Mouse (Mus musculus): Measurements from ENCODE around the gene Peli2.

Gene Peli2

GRCm38 (mm10) chr14:48153064-48153463 is 32.4 kb downstream of the Peli2 start:
- DNase-seq (ENCODE audit: low spot score) = no peak

GRCm38 (mm10) chr14:48153865-48154511 is 33.4 kb downstream of the Peli2 start:
- DNase-seq (ENCODE audit: low spot score) = no peak

GRCm38 (mm10) chr14:48154641-48155040 is 34.0 kb downstream of the Peli2 start:
- DNase-seq (ENCODE audit: low spot score) = no peak

GRCm38 (mm10) chr14:48155153-48155552 is 34.5 kb downstream of the Peli2 start:
- DNase-seq (ENCODE audit: low spot score) = no peak

GRCm38 (mm10) chr14:48157085-48157484 is 36.5 kb downstream of the Peli2 start:
- no peak for DNase-seq (ENCODE audit: low spot score)

GRCm38 (mm10) chr14:48157835-48158234 is 37.2 kb downstream of the Peli2 start:
- no peak for DNase-seq (ENCODE audit: low spot score)

GRCm38 (mm10) chr14:48159401-48159800 is 38.8 kb downstream of the Peli2 start:
- no peak for DNase-seq (ENCODE audit: low spot score)

GRCm38 (mm10) chr14:48162446-48162845 is 41.8 kb downstream of the Peli2 start:
- DNase-seq (ENCODE audit: low spot score) = no peak

- DNase-seq (ENCODE audit: low spot score) = no peak
Measured at GRCm38 (mm10) chr14:48164917-48165316, 44.3 kb downstream of the Peli2 start.

- no peak for DNase-seq (ENCODE audit: low spot score)
Measured at GRCm38 (mm10) chr14:48166396-48166795, 45.8 kb downstream of the Peli2 start.

GRCm38 (mm10) chr14:48167020-48167419 is 46.4 kb downstream of the Peli2 start:
- DNase-seq (ENCODE audit: low spot score) = no peak

- no peak for DNase-seq (ENCODE audit: low spot score)
Measured at GRCm38 (mm10) chr14:48168116-48168515, 47.5 kb downstream of the Peli2 start.

GRCm38 (mm10) chr14:48169970-48170369 is 49.3 kb downstream of the Peli2 start:
- peak; percentile 60 for DNase-seq (ENCODE audit: low spot score)

GRCm38 (mm10) chr14:48171268-48171667 is 50.6 kb downstream of the Peli2 start:
- DNase-seq (ENCODE audit: low spot score) = no peak

- peak; percentile 46 for DNase-seq (ENCODE audit: low spot score)
Measured at GRCm38 (mm10) chr14:48172026-48172425, 51.4 kb downstream of the Peli2 start.

GRCm38 (mm10) chr14:48172876-48173275 is 52.3 kb downstream of the Peli2 start:
- no peak for DNase-seq (ENCODE audit: low spot score)

- DNase-seq (ENCODE audit: low spot score) = no peak
Measured at GRCm38 (mm10) chr14:48173840-48174239, 53.2 kb downstream of the Peli2 start.

- no peak for DNase-seq (ENCODE audit: low spot score)
Measured at GRCm38 (mm10) chr14:48174356-48174755, 53.7 kb downstream of the Peli2 start.

- DNase-seq (ENCODE audit: low spot score) = no peak
Measured at GRCm38 (mm10) chr14:48175115-48175514, 54.5 kb downstream of the Peli2 start.

- no peak for DNase-seq (ENCODE audit: low spot score)
Measured at GRCm38 (mm10) chr14:48178304-48178995, 57.8 kb downstream of the Peli2 start.

- DNase-seq (ENCODE audit: low spot score) = no peak
Measured at GRCm38 (mm10) chr14:48179021-48179420, 58.4 kb downstream of the Peli2 start.

GRCm38 (mm10) chr14:48186302-48186701 is 65.7 kb downstream of the Peli2 start:
- DNase-seq (ENCODE audit: low spot score) = no peak

- DNase-seq (ENCODE audit: low spot score) = no peak
Measured at GRCm38 (mm10) chr14:48187100-48187499, 66.5 kb downstream of the Peli2 start.

GRCm38 (mm10) chr14:48189330-48189729 is 68.7 kb downstream of the Peli2 start:
- DNase-seq (ENCODE audit: low spot score) = no peak
